Mouse (Mus musculus): ENCODE results near the gene Olfr1443. TPM values are rescaled to one million over a fixed set of nuclear protein-coding genes. Genes with fewer than 3 reads are reported as not detected.
"Not testable (repeated sequence)": the region's sequence is repeated elsewhere in the genome, so short reads cannot be mapped to it uniquely, and the experiment has no call there.

Olfr1443 gene
- polyA plus RNA-seq, 1 experiment: not detected

- TF ChIP-seq CTCF (IDR thresholded peaks at IDR 0.05; ENCODE audit: insufficient read depth, low read length) (no peak), POLR2A (IDR thresholded peaks at IDR 0.05; ENCODE audit: borderline replicate concordance, extremely low read depth, low read depth, low read length) (no peak)
- DNase-seq: no peak
These were observed 6.7 kb downstream of the Olfr1443 start for GRCm38 (mm10) chr19:12684638-12685037.

GRCm38 (mm10) chr19:12685231-12685630, 7.3 kb downstream of the Olfr1443 start:
- no peaks in the 10 kb centered on the region for H3K4me1 ChIP-seq (ENCODE audit: control insufficient read depth, insufficient read depth, low read length)
- H3K4me3 ChIP-seq (replicated peaks; ENCODE audit: extremely low read depth, low read depth, low read length): no peak overlapping the region
- no peak for DNase-seq
- TF ChIP-seq POLR2A (IDR thresholded peaks at IDR 0.05; ENCODE audit: borderline replicate concordance, extremely low read depth, low read depth, low read length): no peak
- TF ChIP-seq CTCF (IDR thresholded peaks at IDR 0.05; ENCODE audit: insufficient read depth, low read length): no peak

More at GRCm38 (mm10) chr19:12684638-12685037, 6.7 kb downstream of the Olfr1443 start:
- Histone ChIP-seq H3K4me1 (ENCODE audit: control insufficient read depth, insufficient read depth, low read length) (no peaks in the 10 kb centered on the region), H3K4me3 (replicated peaks; ENCODE audit: extremely low read depth, low read depth, low read length) (no peak overlapping the region)

- H3K4me1 ChIP-seq (ENCODE audit: control insufficient read depth, insufficient read depth, low read length): no peaks in the 10 kb centered on the region
- WGBS: 68% methylated on average over 3 of the region's 3 CpGs
- no peak within 1 kb of the TSS for H3K4me3 ChIP-seq (replicated peaks; ENCODE audit: extremely low read depth, low read depth, low read length)
- DNase-seq: no peak
- no peak for TF ChIP-seq POLR2A (IDR thresholded peaks at IDR 0.05; ENCODE audit: borderline replicate concordance, extremely low read depth, low read depth, low read length)
- no peak for TF ChIP-seq CTCF (IDR thresholded peaks at IDR 0.05; ENCODE audit: insufficient read depth, low read length)
These were observed 17.7 kb downstream of the Olfr1443 start, which contains the start of gene Keg1 for GRCm38 (mm10) chr19:12695590-12695989. Keg1 (plus strand) TSS chr19:12695786.

GRCm38 (mm10) chr19:12696221-12696620, 18.3 kb downstream of the Olfr1443 start:
- Histone ChIP-seq H3K4me1 (ENCODE audit: control insufficient read depth, insufficient read depth, low read length) (no peaks in the 10 kb centered on the region), H3K4me3 (replicated peaks; ENCODE audit: extremely low read depth, low read depth, low read length) (no peak overlapping the region)
- DNase-seq: no peak
- TF ChIP-seq CTCF (IDR thresholded peaks at IDR 0.05; ENCODE audit: insufficient read depth, low read length) (no peak), POLR2A (IDR thresholded peaks at IDR 0.05; ENCODE audit: borderline replicate concordance, extremely low read depth, low read depth, low read length) (no peak)

GRCm38 (mm10) chr19:12708458-12708857, 30.5 kb downstream of the Olfr1443 start:
- H3K4me1 ChIP-seq (ENCODE audit: control insufficient read depth, insufficient read depth, low read length): no peaks in the 10 kb centered on the region
- no peak for DNase-seq
- TF ChIP-seq POLR2A (IDR thresholded peaks at IDR 0.05; ENCODE audit: borderline replicate concordance, extremely low read depth, low read depth, low read length) (no peak), CTCF (IDR thresholded peaks at IDR 0.05; ENCODE audit: insufficient read depth, low read length) (no peak)
- 67% methylated on average over 2 of the region's 2 CpGs for WGBS
- no peak overlapping the region for H3K4me3 ChIP-seq (replicated peaks; ENCODE audit: extremely low read depth, low read depth, low read length)

- no peak for DNase-seq
- Histone ChIP-seq H3K4me3 (replicated peaks; ENCODE audit: extremely low read depth, low read depth, low read length) (no peak overlapping the region), H3K4me1 (ENCODE audit: control insufficient read depth, insufficient read depth, low read length) (no peaks in the 10 kb centered on the region)
- TF ChIP-seq POLR2A (IDR thresholded peaks at IDR 0.05; ENCODE audit: borderline replicate concordance, extremely low read depth, low read depth, low read length): no peak
- TF ChIP-seq CTCF (IDR thresholded peaks at IDR 0.05; ENCODE audit: insufficient read depth, low read length): no peak
These were observed 31.1 kb downstream of the Olfr1443 start for GRCm38 (mm10) chr19:12708986-12709385.

- WGBS: 68% methylated on average over 6 of the region's 6 CpGs
- TF ChIP-seq CTCF (IDR thresholded peaks at IDR 0.05; ENCODE audit: insufficient read depth, low read length) (no peak), POLR2A (IDR thresholded peaks at IDR 0.05; ENCODE audit: borderline replicate concordance, extremely low read depth, low read depth, low read length) (no peak)
- no peak for DNase-seq
- Histone ChIP-seq H3K4me3 (replicated peaks; ENCODE audit: extremely low read depth, low read depth, low read length) (no peak overlapping the region), H3K4me1 (ENCODE audit: control insufficient read depth, insufficient read depth, low read length) (no peaks in the 10 kb centered on the region)
These were observed 41.3 kb downstream of the Olfr1443 start for GRCm38 (mm10) chr19:12719189-12719588.

- no peak for DNase-seq
- Histone ChIP-seq H3K4me3 (replicated peaks; ENCODE audit: extremely low read depth, low read depth, low read length) (no peak overlapping the region), H3K4me1 (ENCODE audit: control insufficient read depth, insufficient read depth, low read length) (no peaks in the 10 kb centered on the region)
- TF ChIP-seq POLR2A (IDR thresholded peaks at IDR 0.05; ENCODE audit: borderline replicate concordance, extremely low read depth, low read depth, low read length) (no peak), CTCF (IDR thresholded peaks at IDR 0.05; ENCODE audit: insufficient read depth, low read length) (no peak)
- WGBS: 35% methylated on average over 2 of the region's 2 CpGs
These were observed 42.6 kb downstream of the Olfr1443 start for GRCm38 (mm10) chr19:12720463-12720862.

GRCm38 (mm10) chr19:12720919-12721318, 43.0 kb downstream of the Olfr1443 start:
- DNase-seq; H3K4me3 ChIP-seq (replicated peaks; ENCODE audit: extremely low read depth, low read depth, low read length); H3K4me1 ChIP-seq (ENCODE audit: control insufficient read depth, insufficient read depth, low read length): not testable (repeated sequence)
- 88% methylated on average over 5 of the region's 5 CpGs for WGBS

GRCm38 (mm10) chr19:12721596-12721995, 43.7 kb downstream of the Olfr1443 start:
- not testable (repeated sequence) for H3K4me1 ChIP-seq (ENCODE audit: control insufficient read depth, insufficient read depth, low read length); DNase-seq; H3K4me3 ChIP-seq (replicated peaks; ENCODE audit: extremely low read depth, low read depth, low read length)
- WGBS: 89% methylated on average over 7 of the region's 7 CpGs

GRCm38 (mm10) chr19:12722308-12722707, 44.4 kb downstream of the Olfr1443 start:
- WGBS: 57% methylated on average over 3 of the region's 3 CpGs
- H3K4me3 ChIP-seq (replicated peaks; ENCODE audit: extremely low read depth, low read depth, low read length): no peak overlapping the region
- peak; percentile 60 for TF ChIP-seq CTCF (IDR thresholded peaks at IDR 0.05; ENCODE audit: insufficient read depth, low read length)
- no peak for TF ChIP-seq POLR2A (IDR thresholded peaks at IDR 0.05; ENCODE audit: borderline replicate concordance, extremely low read depth, low read depth, low read length)
- DNase-seq: peak; percentile 34
- no peaks in the 10 kb centered on the region for H3K4me1 ChIP-seq (ENCODE audit: control insufficient read depth, insufficient read depth, low read length)

Measured in lung, adult 2 months (tissue).